Mouse (Mus musculus) midbrain, postnatal 0 days (tissue): Measurements from ENCODE around the gene Prss16. TPM values are rescaled to one million over a fixed set of nuclear protein-coding genes. Genes with fewer than 3 reads are reported as not detected.

Experiments
- ATAC-seq: fragments of 200-750 bp; cut with Nextera tagmentation; 2 replicates; pipeline ENCODE4 v1.8.0; 2017; ENCODE audit warnings: moderate number of reproducible peaks, mild to moderate bottlenecking, moderate TSS enrichment, moderate library complexity; ENCODE audit not compliant: low FRiP score
- DNase-seq: peaks from one replicate; pipeline ENCODE4 v3.0.0-alpha.2; 2015; ENCODE audit warnings: low spot score
- H3K27ac ChIP-seq: fragments of 300-500 bp; sonication (generic); 2 replicates; pipeline ENCODE4 v1.5.1; 2014; ENCODE audit warnings: low read depth, mild to moderate bottlenecking, low read length, mixed read lengths
- H3K27me3 ChIP-seq: fragments of 300-500 bp; sonication (generic); 2 replicates; pipeline ENCODE4 v1.6.1; 2014; ENCODE audit warnings: low read length, control low read depth, mixed read lengths; ENCODE audit not compliant: insufficient read depth
- H3K36me3 ChIP-seq: fragments of 300-500 bp; sonication (generic); 2 replicates; pipeline ENCODE4 v1.6.1; 2014; ENCODE audit warnings: low read length, control low read depth, mixed read lengths; ENCODE audit not compliant: insufficient read depth
- H3K4me1 ChIP-seq: fragments of 300-500 bp; sonication (generic); 2 replicates; pipeline ENCODE4 v1.6.1; 2014; ENCODE audit warnings: mild to moderate bottlenecking, control low read depth, antibody characterized with exemption, low read length, mixed read lengths; ENCODE audit not compliant: insufficient read depth
- H3K4me2 ChIP-seq: fragments of 300-500 bp; sonication (generic); 2 replicates; pipeline ENCODE4 v1.6.1; 2014; ENCODE audit warnings: low read depth, mild to moderate bottlenecking, low read length, mixed read lengths; ENCODE audit not compliant: poor library complexity, severe bottlenecking
- H3K4me3 ChIP-seq: fragments of 300-500 bp; sonication (generic); 2 replicates; pipeline ENCODE4 v1.5.1; 2014; ENCODE audit warnings: low read depth, mild to moderate bottlenecking, low read length, moderate library complexity
- H3K9ac ChIP-seq: fragments of 300-500 bp; sonication (generic); replicated peaks from 2 replicates; pipeline ENCODE4 v1.6.1; 2014; ENCODE audit warnings: mild to moderate bottlenecking, low read length, moderate library complexity, mixed read lengths; ENCODE audit not compliant: poor library complexity, severe bottlenecking
- H3K9me3 ChIP-seq: fragments of 300-500 bp; sonication (generic); 2 replicates; pipeline ENCODE4 v1.6.1; 2016; ENCODE audit warnings: low read length, control low read depth
- CTCF ChIP-seq: IDR thresholded peaks from 2 replicates; pipeline ENCODE4 v1.5.1; 2016; ENCODE audit warnings: antibody characterized with exemption, mild to moderate bottlenecking
- WGBS: fragments of 180-500 bp; shearing (Covaris S2); extraction: QIAGEN DNeasy Blood & Tissue Kit; methylation state at CpG from one replicate; pipeline ENCODE4 v1.1.7; 2014; 5-methylcytosine and 5-hydroxymethylcytosine counted together
- polyA plus RNA-seq: library from polyadenylated mRNA; unstranded; fragments of >200 nt; fragmentation: Nextera tagmentation; extraction: Ambion mirVana; gene quantifications from 2 replicates; pipeline ENCODE4 v1.2.1, GENCODE M21; 2015
- total RNA-seq: library from RNA; depleted of rRNA; stranded (reverse); fragments of >200 nt; gene quantifications from 2 replicates; pipeline ENCODE4 v1.2.3, GENCODE M21; 2014; rRNA removed

Gene Prss16
- total RNA-seq = 0.09 and 1.6 TPM in 2 replicates
- polyA plus RNA-seq = not detected in 2 replicates

DNA sequence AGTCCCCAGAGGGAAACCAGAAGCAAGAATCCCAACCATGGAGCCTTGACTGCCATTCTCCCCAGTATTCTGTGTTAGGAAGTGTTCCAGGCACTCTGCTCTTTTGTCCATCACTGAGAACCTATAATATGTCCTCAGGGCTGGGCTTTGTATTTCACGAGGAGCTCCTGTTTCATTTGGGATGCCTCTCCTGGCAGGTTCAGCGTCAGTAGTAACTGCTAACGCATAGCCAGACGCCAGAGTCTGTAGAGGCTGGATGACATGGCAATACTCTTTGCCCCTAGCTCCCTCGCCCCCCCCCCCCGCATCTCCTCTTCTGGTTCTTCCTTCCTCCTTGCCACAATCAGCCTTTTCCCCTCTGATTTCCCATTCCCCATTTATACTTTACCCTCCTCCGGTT is at the start of gene Prss16:
Gene Prss16, minus strand, starts transcription at position 101 of the 400 bp plus-strand sequence.
- DNase-seq = no peak
- Histone ChIP-seq H3K36me3 (no peaks in the 10 kb centered on the region), H3K4me3 (no peak within 1 kb of the TSS), H3K4me1 (peaks cover 6% of the 10 kb centered on the region), H3K4me2 (no peak within 1 kb of the TSS), H3K9me3 (no peaks in the 10 kb centered on the region), H3K27ac (no peak within 1 kb of the TSS), H3K27me3 (peaks cover 82% of the 10 kb centered on the region), H3K9ac (no peak within 1 kb of the TSS)
- no peak for TF ChIP-seq CTCF
- 36% methylated on average over 7 of the region's 7 CpGs for WGBS
- no peak for ATAC-seq

GRCm38 (mm10) chr13:22053754-22054153 is 44.2 kb upstream of the Prss16 start:
- Histone ChIP-seq H3K9ac (no peak overlapping the region), H3K27me3 (no peaks in the 10 kb centered on the region), H3K27ac (no peak overlapping the region), H3K4me2 (no peak overlapping the region), H3K36me3 (no peaks in the 10 kb centered on the region), H3K4me3 (no peak overlapping the region), H3K4me1 (no peaks in the 10 kb centered on the region), H3K9me3 (no peaks in the 10 kb centered on the region)
- TF ChIP-seq CTCF = no peak
- WGBS = 98% methylated on average over 1 of the region's 1 CpGs
- DNase-seq (no peak), ATAC-seq (no peak)

DNA sequence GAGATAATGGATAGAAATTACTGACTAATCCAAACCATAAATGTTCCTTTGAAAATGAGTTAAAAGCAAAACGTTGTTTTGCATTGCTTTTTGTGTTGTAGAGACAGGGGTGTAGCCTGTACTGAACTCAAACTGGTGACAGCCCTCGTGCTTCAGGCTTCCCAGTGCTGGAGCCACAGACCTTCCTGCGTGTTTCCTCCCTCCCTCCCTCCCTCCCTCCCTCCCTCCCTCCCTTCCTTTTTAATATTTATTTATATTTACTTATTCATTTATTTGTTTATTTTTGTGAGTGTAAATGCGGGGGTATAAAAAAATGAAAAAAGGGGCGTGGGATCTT is 41.9 kb upstream of the Prss16 start:
- Histone ChIP-seq H3K9me3 (no peaks in the 10 kb centered on the region), H3K4me3 (peak overlapping the region; percentile 55), H3K27ac (peak overlapping the region; percentile 86), H3K36me3 (no peaks in the 10 kb centered on the region), H3K9ac (peak overlapping the region; percentile 69), H3K27me3 (no peaks in the 10 kb centered on the region), H3K4me2 (peak overlapping the region; percentile 60), H3K4me1 (no peaks in the 10 kb centered on the region)
- 16% methylated on average over 5 of the region's 5 CpGs for WGBS
- TF ChIP-seq CTCF = no peak
- ATAC-seq (0 out of 2 replicates have a peak, but pooled peaks have one; percentile 14), DNase-seq (no peak)

- H3K4me2 ChIP-seq = peak overlapping the region; percentile 60
- H3K4me3 ChIP-seq = peak overlapping the region; percentile 55
- peak overlapping the region; percentile 86 for H3K27ac ChIP-seq
- H3K27me3 ChIP-seq = no peaks in the 10 kb centered on the region
- no peaks in the 10 kb centered on the region for H3K36me3 ChIP-seq
- ATAC-seq (peak; percentile 96), DNase-seq (peak; percentile 91)
- peak; percentile 81 for TF ChIP-seq CTCF
- peak overlapping the region; percentile 69 for H3K9ac ChIP-seq
- H3K4me1 ChIP-seq = no peaks in the 10 kb centered on the region
- WGBS = under 1% methylated on average over 52 of the region's 52 CpGs
- H3K9me3 ChIP-seq = no peaks in the 10 kb centered on the region
These were observed 41.3 kb upstream of the Prss16 start for GRCm38 (mm10) chr13:22050591-22051522.

- no peaks in the 10 kb centered on the region for H3K27me3 ChIP-seq
- TF ChIP-seq CTCF = no peak
These were observed 40.3 kb upstream of the Prss16 start for GRCm38 (mm10) chr13:22049737-22050440.

DNA sequence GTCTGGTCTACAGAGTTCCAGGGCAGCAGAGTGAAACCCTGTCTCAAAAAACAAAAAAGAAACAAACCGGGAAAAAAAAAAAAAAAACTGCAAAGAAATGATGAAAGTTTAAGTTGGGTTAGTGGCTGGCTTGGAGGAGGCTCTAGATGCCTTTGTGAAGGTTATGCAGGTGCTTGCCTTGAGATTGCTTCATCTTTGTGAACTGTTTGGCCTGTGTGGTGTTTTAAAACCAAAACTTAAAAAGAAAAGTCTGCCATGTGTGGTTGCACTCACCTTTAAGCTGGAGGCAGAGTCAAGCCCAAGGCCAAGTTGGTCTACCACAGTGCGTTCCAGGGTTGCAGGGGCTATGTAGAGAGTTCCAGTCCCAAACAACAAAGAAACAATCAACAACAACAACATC is 39.5 kb upstream of the Prss16 start:
- DNase-seq (no peak), ATAC-seq (no peak)
- Histone ChIP-seq H3K27ac (no peak overlapping the region), H3K9ac (no peak overlapping the region), H3K4me3 (no peak overlapping the region), H3K4me1 (no peaks in the 10 kb centered on the region), H3K27me3 (no peaks in the 10 kb centered on the region), H3K4me2 (no peak overlapping the region), H3K36me3 (no peaks in the 10 kb centered on the region), H3K9me3 (no peaks in the 10 kb centered on the region)
- WGBS = 86% methylated on average over 2 of the region's 2 CpGs
- TF ChIP-seq CTCF = no peak

More at GRCm38 (mm10) chr13:22049737-22050440, 40.3 kb upstream of the Prss16 start:
- Histone ChIP-seq H3K27ac (peak overlapping the region; percentile 86), H3K4me1 (no peaks in the 10 kb centered on the region), H3K4me3 (peak overlapping the region; percentile 55), H3K36me3 (no peaks in the 10 kb centered on the region), H3K9ac (peak overlapping the region; percentile 54), H3K9me3 (no peaks in the 10 kb centered on the region), H3K4me2 (peak overlapping the region; percentile 60)
- DNase-seq (peak; percentile 74), ATAC-seq (peak; percentile 41)
- 2% methylated on average over 14 of the region's 14 CpGs for WGBS
